Mouse (Mus musculus) small intestine, adult 2 months (tissue): ENCODE results near the gene Aldh16a1. TPM values are rescaled to one million over a fixed set of nuclear protein-coding genes. Genes with fewer than 3 reads are reported as not detected.
"Not testable (repeated sequence)": the region's sequence is repeated elsewhere in the genome, so short reads cannot be mapped to it uniquely, and the experiment has no call there.

Experiments used
- H3K27ac ChIP-seq: fragments of 200-500 bp; 2 replicates; pipeline ENCODE4 v1.5.1; 2012; ENCODE audit warnings: low read depth, low read length, control low read depth, inconsistent platforms; ENCODE audit not compliant: insufficient read depth
- H3K27me3 ChIP-seq: fragments of 200-500 bp; 2 replicates; pipeline ENCODE4 v1.6.1; 2012; ENCODE audit warnings: mild to moderate bottlenecking, moderate library complexity, low read length, inconsistent platforms; ENCODE audit not compliant: control insufficient read depth, insufficient read depth
- H3K36me3 ChIP-seq: fragments of 200-500 bp; 2 replicates; pipeline ENCODE4 v1.6.1; 2012; ENCODE audit warnings: mild to moderate bottlenecking, low read length, control low read depth, inconsistent platforms; ENCODE audit not compliant: control insufficient read depth, insufficient read depth
- H3K4me1 ChIP-seq: fragments of 200-500 bp; 2 replicates; pipeline ENCODE4 v1.6.1; 2012; ENCODE audit warnings: low read length, inconsistent platforms, mixed read lengths; ENCODE audit not compliant: control insufficient read depth, insufficient read depth, insufficient read length
- H3K4me3 ChIP-seq: fragments of 200-500 bp; 2 replicates; pipeline ENCODE4 v1.5.1; 2012; ENCODE audit warnings: low read depth, mild to moderate bottlenecking, control low read depth, inconsistent platforms, low read length, moderate library complexity
- CTCF ChIP-seq: fragments of 200-500 bp; IDR thresholded peaks from 2 replicates; pipeline ENCODE4 v1.5.1; 2012; ENCODE audit warnings: low read depth, mild to moderate bottlenecking, control low read depth, inconsistent platforms, low read length, moderate library complexity, mixed read lengths; ENCODE audit not compliant: insufficient replicate concordance, insufficient read length; ENCODE audit errors: extremely low read depth
- POLR2A ChIP-seq: fragments of 200-500 bp; IDR thresholded peaks from 2 replicates; pipeline ENCODE4 v1.6.1; 2012; ENCODE audit warnings: low read depth, mild to moderate bottlenecking, control low read depth, inconsistent platforms, low read length, moderate library complexity
- WGBS: fragments of 180-500 bp; shearing (Covaris S2); methylation state at CpG from one replicate; pipeline ENCODE4 v1.1.7; 2018; 5-methylcytosine and 5-hydroxymethylcytosine counted together
- polyA plus RNA-seq: library from polyadenylated mRNA; depleted of rRNA; stranded (reverse); fragments of >200 nt; gene quantifications from 2 replicates; pipeline ENCODE4 v1.2.3, GENCODE M21; 2012

Gene Aldh16a1
- polyA plus RNA-seq, 1 experiment = 253 TPM

GRCm38 (mm10) chr7:45176356-45176755 is 22.0 kb upstream of the Aldh16a1 start:
- Histone ChIP-seq H3K36me3 (no peaks in the 10 kb centered on the region), H3K4me1 (no peaks in the 10 kb centered on the region), H3K4me3 (no peak overlapping the region), H3K27ac (no peak overlapping the region), H3K27me3 (peaks cover 63% of the 10 kb centered on the region)
- WGBS = 8% methylated on average over 31 of the region's 31 CpGs
- no peak for TF ChIP-seq CTCF

DNA sequence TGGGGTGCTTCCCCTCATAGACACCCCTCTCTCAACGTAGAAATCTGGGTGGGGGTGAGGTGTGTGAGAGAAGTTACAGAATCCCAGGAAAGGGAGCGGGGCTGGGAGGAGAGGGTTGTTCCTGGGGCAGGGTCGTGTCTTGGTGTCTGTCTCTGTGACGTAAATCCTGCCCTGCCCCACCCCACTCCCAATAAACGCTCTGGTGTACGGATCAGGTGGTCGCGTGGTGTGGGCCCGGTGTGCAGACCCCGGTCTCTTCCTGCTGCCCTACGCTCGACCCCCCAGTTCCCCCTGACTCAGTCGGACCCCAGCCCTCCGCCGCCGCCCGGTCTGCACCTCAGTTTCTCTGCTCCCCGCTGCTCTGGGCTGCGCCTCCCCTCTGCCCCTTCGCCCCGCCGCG is 21.5 kb upstream of the Aldh16a1 start:
- Histone ChIP-seq H3K27ac (no peak overlapping the region), H3K27me3 (peaks cover 59% of the 10 kb centered on the region), H3K4me3 (no peak overlapping the region), H3K4me1 (no peaks in the 10 kb centered on the region), H3K36me3 (no peaks in the 10 kb centered on the region)
- 6% methylated on average over 23 of the region's 23 CpGs for WGBS
- TF ChIP-seq POLR2A (no peak), CTCF (no peak)

DNA sequence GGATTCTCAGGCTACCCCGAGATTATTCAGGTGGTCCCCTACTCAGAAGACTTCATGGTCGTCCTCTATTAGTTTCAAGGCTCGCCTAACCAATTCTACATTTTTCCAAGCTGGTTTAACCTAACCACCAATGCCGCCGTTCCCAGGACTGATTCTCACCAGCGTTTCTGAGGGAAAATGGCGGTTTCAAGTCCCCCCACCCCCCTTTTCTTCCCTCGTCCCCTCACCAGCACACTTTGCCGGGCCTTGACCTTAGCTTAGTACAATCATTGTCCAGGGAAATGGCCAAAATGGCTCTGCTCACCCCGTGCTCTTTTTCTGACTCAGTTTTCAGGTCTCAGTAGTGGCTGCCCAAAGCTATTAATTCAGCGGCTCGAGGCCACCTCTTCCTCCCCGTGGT is 21.0 kb upstream of the Aldh16a1 start:
- H3K36me3 ChIP-seq = no peaks in the 10 kb centered on the region
- no peak overlapping the region for H3K27ac ChIP-seq
- no peak overlapping the region for H3K4me3 ChIP-seq
- WGBS = 5% methylated on average over 13 of the region's 13 CpGs
- H3K4me1 ChIP-seq = no peaks in the 10 kb centered on the region
- no peak for TF ChIP-seq POLR2A
- no peak for TF ChIP-seq CTCF
- H3K27me3 ChIP-seq = peaks cover 58% of the 10 kb centered on the region

DNA sequence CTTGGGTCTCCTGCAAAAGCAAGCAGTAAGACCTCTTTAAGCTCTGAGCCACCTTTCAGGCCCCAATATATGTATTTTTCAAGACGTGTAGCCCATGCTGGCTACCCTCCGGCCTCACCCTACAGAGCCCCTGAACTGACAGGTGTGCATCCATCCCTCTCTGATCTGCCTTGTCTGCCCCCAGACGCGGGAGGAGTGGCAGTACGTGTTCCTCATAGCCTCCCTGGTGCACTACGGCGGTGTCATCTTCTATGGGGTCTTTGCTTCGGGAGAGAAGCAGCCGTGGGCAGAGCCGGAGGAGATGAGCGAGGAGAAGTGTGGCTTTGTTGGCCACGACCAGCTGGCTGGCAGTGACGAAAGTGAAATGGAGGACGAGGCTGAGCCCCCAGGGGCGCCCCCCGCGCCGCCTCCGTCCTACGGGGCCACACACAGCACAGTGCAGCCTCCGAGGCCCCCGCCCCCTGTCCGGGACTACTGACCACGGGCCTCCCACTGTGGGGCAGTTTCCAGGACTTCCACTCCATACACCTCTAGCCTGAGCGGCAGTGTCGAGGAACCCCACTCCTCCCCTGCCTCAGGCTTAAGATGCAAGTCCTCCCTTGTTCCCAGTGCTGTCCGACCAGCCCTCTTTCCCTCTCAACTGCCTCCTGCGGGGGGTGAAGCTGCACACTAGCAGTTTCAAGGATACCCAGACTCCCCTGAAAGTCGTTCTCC is 20.3 kb upstream of the Aldh16a1 start:
- Histone ChIP-seq H3K27ac (no peak overlapping the region), H3K4me3 (no peak overlapping the region), H3K36me3 (no peaks in the 10 kb centered on the region), H3K27me3 (peaks cover 64% of the 10 kb centered on the region), H3K4me1 (no peaks in the 10 kb centered on the region)
- TF ChIP-seq POLR2A (no peak), CTCF (no peak)
- 8% methylated on average over 28 of the region's 29 CpGs for WGBS

DNA sequence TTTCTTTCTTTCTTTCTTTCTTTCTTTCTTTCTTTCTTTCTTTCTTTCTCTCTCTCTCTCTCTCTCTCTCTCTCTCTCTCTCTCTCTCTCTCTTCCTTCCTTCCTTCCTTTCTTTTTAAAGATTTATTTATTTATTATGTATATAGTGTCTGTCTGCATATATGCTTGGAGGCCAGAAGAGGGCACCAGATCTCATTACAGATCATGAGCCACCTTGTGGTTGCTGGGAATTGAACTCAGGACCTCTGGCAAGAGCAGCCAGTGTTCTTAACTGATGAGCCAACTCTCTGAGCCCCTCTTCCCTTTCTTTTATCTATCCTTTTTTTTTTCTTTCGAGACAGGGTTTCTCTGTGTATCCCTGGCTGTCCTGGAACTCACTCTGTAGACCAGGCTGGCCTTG is 19.4 kb upstream of the Aldh16a1 start:
- not testable (repeated sequence) for H3K27ac ChIP-seq, H3K4me1 ChIP-seq, H3K4me3 ChIP-seq, H3K36me3 ChIP-seq
- 53% methylated on average over 1 of the region's 1 CpGs for WGBS
- peak; percentile 46; the same call in 1 of the 2 replicates for TF ChIP-seq CTCF
- H3K27me3 ChIP-seq = peaks cover 66% of the 10 kb centered on the region

DNA sequence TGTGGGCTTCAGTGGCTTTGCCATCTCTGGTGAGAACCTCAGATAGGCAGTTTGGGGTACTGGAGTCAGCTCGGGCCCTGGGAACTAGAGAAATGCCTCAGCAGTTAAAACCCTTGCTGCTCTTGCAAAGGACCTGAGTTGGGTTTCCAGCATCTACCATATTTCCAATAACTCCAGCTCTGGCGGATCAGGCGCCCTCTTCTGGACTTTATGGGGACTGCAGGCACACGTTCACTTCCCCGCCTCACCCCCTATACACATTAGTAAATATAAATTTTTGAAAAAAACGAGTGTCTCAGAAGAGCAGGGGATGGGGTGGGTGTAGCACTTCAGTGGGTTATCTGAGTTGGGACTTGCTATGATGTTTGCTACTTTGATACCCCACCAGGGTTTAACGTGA is 18.6 kb upstream of the Aldh16a1 start:
- TF ChIP-seq POLR2A (no peak), CTCF (peak; percentile 49; the same call in 1 of the 2 replicates)
- 60% methylated on average over 7 of the region's 7 CpGs for WGBS
- 0 out of 2 replicates have a peak, but pooled peaks cover 3% of the 10 kb centered on the region for H3K4me1 ChIP-seq
- H3K4me3 ChIP-seq = no peak overlapping the region
- no peak overlapping the region for H3K27ac ChIP-seq
- H3K27me3 ChIP-seq = peaks cover 66% of the 10 kb centered on the region
- no peaks in the 10 kb centered on the region for H3K36me3 ChIP-seq

GRCm38 (mm10) chr7:45169495-45169894 is 15.1 kb upstream of the Aldh16a1 start:
- Histone ChIP-seq H3K27me3 (peaks cover 61% of the 10 kb centered on the region), H3K4me1 (0 out of 2 replicates have a peak, but pooled peaks cover 3% of the 10 kb centered on the region), H3K27ac (no peak overlapping the region), H3K36me3 (no peaks in the 10 kb centered on the region), H3K4me3 (no peak overlapping the region)
- 93% methylated on average over 3 of the region's 3 CpGs for WGBS
- TF ChIP-seq CTCF (no peak), POLR2A (no peak)
